8 mouse cellular contexts compared by ENCODE assay signal in genomic region chr1:120120141-120120968, GRCm38 (mm10). TPM values are rescaled to one million over a fixed set of nuclear protein-coding genes. Genes with fewer than 3 reads are reported as not detected.
A peak's percentile ranks its signal among the peaks of the same experiment; 100 is the strongest.
DNase-seq lines count a peak whose midpoint lies in the region; ATAC-seq and TF ChIP-seq lines count a peak whose summit lies in the region.

No protein-coding gene starts in this region.

- no peaks in the 10 kb centered on the region for H3K27me3 ChIP-seq in neural tube, embryonic 11.5 days (ENCODE audit: control insufficient read depth, insufficient read depth, low read length)
- no peaks in the 10 kb centered on the region for H3K27me3 ChIP-seq in forebrain, postnatal 0 days (ENCODE audit: insufficient read depth, low read length)
- H3K27me3 ChIP-seq in hindbrain, embryonic 14.5 days (ENCODE audit: control insufficient read depth, insufficient read depth, low read length), result no peaks in the 10 kb centered on the region
- no peaks in the 10 kb centered on the region for H3K27me3 ChIP-seq in limb, embryonic 12.5 days
- H3K27me3 ChIP-seq in midbrain, embryonic 11.5 days (ENCODE audit: control insufficient read depth, insufficient read depth, low read length), result no peaks in the 10 kb centered on the region

- H3K36me3 ChIP-seq in neural tube, embryonic 11.5 days (ENCODE audit: control insufficient read depth, insufficient read depth, low read length), result peaks cover 7% of the 10 kb centered on the region
- no peaks in the 10 kb centered on the region for H3K36me3 ChIP-seq in forebrain, postnatal 0 days (ENCODE audit: insufficient read depth)
- H3K36me3 ChIP-seq in hindbrain, embryonic 14.5 days (replicated peaks; ENCODE audit: control insufficient read depth, insufficient read depth), result peaks cover 6% of the 10 kb centered on the region; the same call in 1 of the 2 replicates
- H3K36me3 ChIP-seq in limb, embryonic 12.5 days, result peaks cover 22% of the 10 kb centered on the region
- peaks cover 14% of the 10 kb centered on the region for H3K36me3 ChIP-seq in midbrain, embryonic 11.5 days (ENCODE audit: control insufficient read depth, insufficient read depth, low read length)

- DNase-seq in neural tube, embryonic 11.5 days (ENCODE audit: low spot score), result no peak
- DNase-seq in neural tube, embryonic 10.5 days (ENCODE audit: extremely low spot score, low spot score), result no peak
- peak; percentile 53 for DNase-seq in cerebellum, adult 8-10 months
- DNase-seq in forebrain, postnatal 0 days, result no peak
- DNase-seq in hindbrain, embryonic 14.5 days (ENCODE audit: low spot score), result no peak
- no peak for DNase-seq in midbrain, embryonic 11.5 days (ENCODE audit: low spot score, missing footprints)
- peak; percentile 38 for DNase-seq in urinary bladder, postnatal 25 days (ENCODE audit: low spot score)

- H3K4me2 ChIP-seq in neural tube, embryonic 11.5 days (ENCODE audit: low read depth), result peak overlapping the region; percentile 80
- peak overlapping the region; percentile 76 for H3K4me2 ChIP-seq in forebrain, postnatal 0 days (ENCODE audit: low read depth)
- peak overlapping the region; percentile 79 for H3K4me2 ChIP-seq in hindbrain, embryonic 14.5 days (replicated peaks)
- H3K4me2 ChIP-seq in limb, embryonic 12.5 days, result peak overlapping the region; percentile 76
- H3K4me2 ChIP-seq in midbrain, embryonic 11.5 days, result peak overlapping the region; percentile 81

- peaks cover 17% of the 10 kb centered on the region for H3K4me1 ChIP-seq in neural tube, embryonic 11.5 days (ENCODE audit: control insufficient read depth, insufficient read depth, low read length)
- H3K4me1 ChIP-seq in forebrain, postnatal 0 days (ENCODE audit: insufficient read depth), result peaks cover 15% of the 10 kb centered on the region
- peaks cover 18% of the 10 kb centered on the region for H3K4me1 ChIP-seq in hindbrain, embryonic 14.5 days (replicated peaks; ENCODE audit: control insufficient read depth, insufficient read depth, low read length)
- peaks cover 23% of the 10 kb centered on the region for H3K4me1 ChIP-seq in limb, embryonic 12.5 days (replicated peaks)
- peaks cover 13% of the 10 kb centered on the region for H3K4me1 ChIP-seq in midbrain, embryonic 11.5 days (ENCODE audit: control insufficient read depth, insufficient read depth, low read length)

- no peaks in the 10 kb centered on the region for H3K9me3 ChIP-seq in neural tube, embryonic 11.5 days (ENCODE audit: control insufficient read depth, low read length)
- H3K9me3 ChIP-seq in forebrain, postnatal 0 days (ENCODE audit: low read length), result no peaks in the 10 kb centered on the region
- H3K9me3 ChIP-seq in hindbrain, embryonic 14.5 days (ENCODE audit: control insufficient read depth, low read length), result no peaks in the 10 kb centered on the region
- H3K9me3 ChIP-seq in limb, embryonic 12.5 days, result no peaks in the 10 kb centered on the region
- H3K9me3 ChIP-seq in midbrain, embryonic 11.5 days (ENCODE audit: control insufficient read depth, low read length), result no peaks in the 10 kb centered on the region

- peak overlapping the region; percentile 53 for H3K4me3 ChIP-seq in neural tube, embryonic 11.5 days (ENCODE audit: low read depth, low read length)
- peak overlapping the region; percentile 58 for H3K4me3 ChIP-seq in forebrain, postnatal 0 days (ENCODE audit: low read depth, low read length)
- peak overlapping the region; percentile 47 for H3K4me3 ChIP-seq in hindbrain, embryonic 14.5 days (replicated peaks; ENCODE audit: low read length)
- H3K4me3 ChIP-seq in limb, embryonic 12.5 days (replicated peaks), result peak overlapping the region; percentile 60
- peak overlapping the region; percentile 63 for H3K4me3 ChIP-seq in midbrain, embryonic 11.5 days (ENCODE audit: low read depth, low read length)

- peak overlapping the region; percentile 61 for H3K9ac ChIP-seq in neural tube, embryonic 11.5 days (ENCODE audit: low read length)
- peak overlapping the region; percentile 55 for H3K9ac ChIP-seq in forebrain, postnatal 0 days
- peak overlapping the region; percentile 72 for H3K9ac ChIP-seq in hindbrain, embryonic 14.5 days
- H3K9ac ChIP-seq in limb, embryonic 12.5 days (replicated peaks), result peak overlapping the region; percentile 72
- peak overlapping the region; percentile 80 for H3K9ac ChIP-seq in midbrain, embryonic 11.5 days (ENCODE audit: low read length)

- TF ChIP-seq CTCF in forebrain, postnatal 0 days (IDR thresholded peaks at IDR 0.05; ENCODE audit: low read depth), result no peak

- WGBS in neural tube, embryonic 11.5 days, result 7% methylated on average over 24 of the region's 24 CpGs
- 1% methylated on average over 24 of the region's 24 CpGs for WGBS in forebrain, postnatal 0 days
- 6% methylated on average over 24 of the region's 24 CpGs for WGBS in hindbrain, embryonic 14.5 days
- 4% methylated on average over 24 of the region's 24 CpGs for WGBS in limb, embryonic 12.5 days
- 6% methylated on average over 24 of the region's 24 CpGs for WGBS in midbrain, embryonic 11.5 days

- peak overlapping the region; percentile 62; the same call in 1 of the 2 replicates for H3K27ac ChIP-seq in neural tube, embryonic 11.5 days (ENCODE audit: low read depth, low read length)
- H3K27ac ChIP-seq in forebrain, postnatal 0 days (ENCODE audit: low read depth, low read length), result peak overlapping the region; percentile 75
- peak overlapping the region; percentile 81 for H3K27ac ChIP-seq in hindbrain, embryonic 14.5 days
- peak overlapping the region; percentile 90 for H3K27ac ChIP-seq in limb, embryonic 12.5 days
- H3K27ac ChIP-seq in midbrain, embryonic 11.5 days (ENCODE audit: low read depth, low read length), result peak overlapping the region; percentile 85

- ATAC-seq in neural tube, embryonic 11.5 days (ENCODE audit: insufficient read depth, low FRiP score, low TSS enrichment), result peak; percentile 45
- peak; percentile 6 for ATAC-seq in forebrain, postnatal 0 days
- ATAC-seq in hindbrain, embryonic 14.5 days (ENCODE audit: low FRiP score), result peak; percentile 16
- ATAC-seq in limb, embryonic 12.5 days (ENCODE audit: insufficient number of reproducible peaks, insufficient read depth, low FRiP score, low TSS enrichment, low read depth), result peak; percentile 63
- peak; percentile 65 for ATAC-seq in midbrain, embryonic 11.5 days (ENCODE audit: low FRiP score)

RNA-seq across cellular contexts. Expression of gene Dbi, which starts 0.5 kb away (rescaled TPM):
- 1,035 and 1,076 TPM in 2 replicates for polyA plus RNA-seq in neural tube, embryonic 11.5 days (2014; fragmentation: Nextera tagmentation; extraction: Ambion mirVana)
- 533 and 625 TPM in 2 replicates for total RNA-seq in forebrain, postnatal 0 days (2014; rRNA removed)
- 1,729 and 1,732 TPM in 2 replicates for polyA plus RNA-seq in forebrain, postnatal 0 days (2015; fragmentation: Nextera tagmentation; extraction: Ambion mirVana)
- polyA plus RNA-seq in hindbrain, embryonic 14.5 days (2014; fragmentation: Nextera tagmentation; extraction: Ambion mirVana), result 1,408 and 1,660 TPM in 2 replicates
- 656 and 702 TPM in 2 replicates for polyA plus RNA-seq in limb, embryonic 12.5 days (2016; fragmentation: Nextera tagmentation; extraction: Ambion mirVana)
- 690 and 715 TPM in 2 replicates for polyA plus RNA-seq in midbrain, embryonic 11.5 days (2014; fragmentation: Nextera tagmentation; extraction: Ambion mirVana)

RNA-seq across cellular contexts. Expression of gene 3110009E18Rik, which starts 0.6 kb away (rescaled TPM):
- polyA plus RNA-seq in neural tube, embryonic 11.5 days (2014; fragmentation: Nextera tagmentation; extraction: Ambion mirVana), result 19.4 and 23.8 TPM in 2 replicates
- 2.3 and 4.6 TPM in 2 replicates for total RNA-seq in forebrain, postnatal 0 days (2014; rRNA removed)
- polyA plus RNA-seq in forebrain, postnatal 0 days (2015; fragmentation: Nextera tagmentation; extraction: Ambion mirVana), result 16.7 and 24.2 TPM in 2 replicates
- 14.5 and 16.3 TPM in 2 replicates for polyA plus RNA-seq in hindbrain, embryonic 14.5 days (2014; fragmentation: Nextera tagmentation; extraction: Ambion mirVana)
- polyA plus RNA-seq in limb, embryonic 12.5 days (2016; fragmentation: Nextera tagmentation; extraction: Ambion mirVana), result 19.3 and 23.7 TPM in 2 replicates
- 26.4 and 27.1 TPM in 2 replicates for polyA plus RNA-seq in midbrain, embryonic 11.5 days (2014; fragmentation: Nextera tagmentation; extraction: Ambion mirVana)

RNA-seq across cellular contexts. Expression of gene Tmem37, which starts 46.5 kb away (rescaled TPM):
- polyA plus RNA-seq in neural tube, embryonic 11.5 days (2014; fragmentation: Nextera tagmentation; extraction: Ambion mirVana), result 7.4 and 8.6 TPM in 2 replicates
- 3.3 and 6.0 TPM in 2 replicates for total RNA-seq in forebrain, postnatal 0 days (2014; rRNA removed)
- 6.8 and 9.7 TPM in 2 replicates for polyA plus RNA-seq in forebrain, postnatal 0 days (2015; fragmentation: Nextera tagmentation; extraction: Ambion mirVana)
- polyA plus RNA-seq in hindbrain, embryonic 14.5 days (2014; fragmentation: Nextera tagmentation; extraction: Ambion mirVana), result 7.5 and 10.1 TPM in 2 replicates
- 2.6 and 3.9 TPM in 2 replicates for polyA plus RNA-seq in limb, embryonic 12.5 days (2016; fragmentation: Nextera tagmentation; extraction: Ambion mirVana)
- 6.8 and 7.3 TPM in 2 replicates for polyA plus RNA-seq in midbrain, embryonic 11.5 days (2014; fragmentation: Nextera tagmentation; extraction: Ambion mirVana)

Comparison
In these comparisons a context has a peak if more than half of its experiments do, and no peak if none do; other contexts are left out.
1. ATAC-seq: peak in every context shown above with its lines; median percentile 65 in midbrain, embryonic 11.5 days; 63 in limb, embryonic 12.5 days; 45 in neural tube, embryonic 11.5 days; 16 in hindbrain, embryonic 14.5 days; 6 in forebrain, postnatal 0 days.
2. DNase-seq: peak in cerebellum, adult 8-10 months (single experiment) and urinary bladder, postnatal 25 days (single experiment); none in neural tube, embryonic 11.5 days (single experiment), neural tube, embryonic 10.5 days (single experiment), forebrain, postnatal 0 days (single experiment), hindbrain, embryonic 14.5 days (single experiment) and midbrain, embryonic 11.5 days (single experiment).
3. Peak in every context shown above with its lines, with median percentiles within 50 percentile points of each other: H3K27ac ChIP-seq, H3K4me2 ChIP-seq, H3K4me3 ChIP-seq and H3K9ac ChIP-seq.